Mouse (Mus musculus) forebrain, postnatal 0 days (tissue): ENCODE data around the gene Zswim8. TPM values are rescaled to one million over a fixed set of nuclear protein-coding genes. Genes with fewer than 3 reads are reported as not detected.

ENCODE experiments used
- ATAC-seq: fragments of 200-750 bp; cut with Nextera tagmentation; 2 replicates; pipeline ENCODE4 v1.8.0; 2017; ENCODE audit warnings: mild to moderate bottlenecking, moderate library complexity
- DNase-seq: peaks from one replicate; pipeline ENCODE4 v3.0.0-alpha.2; 2015
- H3K27ac ChIP-seq: fragments of 300-500 bp; sonication (generic); 2 replicates; pipeline ENCODE4 v1.5.1; 2014; ENCODE audit warnings: low read depth, mild to moderate bottlenecking, antibody characterized with exemption, low read length, moderate library complexity, mixed read lengths
- H3K27me3 ChIP-seq: fragments of 300-500 bp; sonication (generic); 2 replicates; pipeline ENCODE4 v1.6.1; 2014; ENCODE audit warnings: mild to moderate bottlenecking, low read length, mixed read lengths; ENCODE audit not compliant: insufficient read depth
- H3K36me3 ChIP-seq: fragments of 300-500 bp; sonication (generic); 2 replicates; pipeline ENCODE4 v1.6.1; 2014; ENCODE audit warnings: mild to moderate bottlenecking, moderate library complexity; ENCODE audit not compliant: insufficient read depth
- H3K4me1 ChIP-seq: fragments of 300-500 bp; sonication (generic); 2 replicates; pipeline ENCODE4 v1.6.1; 2014; ENCODE audit warnings: antibody characterized with exemption; ENCODE audit not compliant: insufficient read depth
- H3K4me2 ChIP-seq: fragments of 300-500 bp; sonication (generic); 2 replicates; pipeline ENCODE4 v1.6.1; 2014; ENCODE audit warnings: low read depth, mild to moderate bottlenecking, moderate library complexity
- H3K4me3 ChIP-seq: fragments of 300-500 bp; sonication (generic); 2 replicates; pipeline ENCODE4 v1.5.1; 2014; ENCODE audit warnings: low read depth, low read length, mixed read lengths
- H3K9ac ChIP-seq: fragments of 300-500 bp; sonication (generic); 2 replicates; pipeline ENCODE4 v1.6.1; 2014; ENCODE audit warnings: mild to moderate bottlenecking
- H3K9me3 ChIP-seq: fragments of 300-500 bp; sonication (generic); 2 replicates; pipeline ENCODE4 v1.6.1; 2016; ENCODE audit warnings: low read length
- CTCF ChIP-seq: sonication (generic); IDR thresholded peaks from 2 replicates; pipeline ENCODE4 v1.5.1; 2016; ENCODE audit warnings: antibody characterized with exemption, control low read depth, low read depth
- WGBS: fragments of 180-500 bp; shearing (Covaris S2); extraction: QIAGEN DNeasy Blood & Tissue Kit; methylation state at CpG from one replicate; pipeline ENCODE4 v1.1.7; 2014; 5-methylcytosine and 5-hydroxymethylcytosine counted together
- polyA plus RNA-seq: library from polyadenylated mRNA; unstranded; fragments of >200 nt; fragmentation: Nextera tagmentation; extraction: Ambion mirVana; gene quantifications from 2 replicates; pipeline ENCODE4 v1.2.1, GENCODE M21; 2015
- total RNA-seq: library from RNA; depleted of rRNA; stranded (reverse); fragments of >200 nt; gene quantifications from 2 replicates; pipeline ENCODE4 v1.2.3, GENCODE M21; 2014; rRNA removed

Zswim8 gene
- 112 and 162 TPM in 2 replicates for total RNA-seq
- polyA plus RNA-seq: 24.6 and 28.2 TPM in 2 replicates

DNA sequence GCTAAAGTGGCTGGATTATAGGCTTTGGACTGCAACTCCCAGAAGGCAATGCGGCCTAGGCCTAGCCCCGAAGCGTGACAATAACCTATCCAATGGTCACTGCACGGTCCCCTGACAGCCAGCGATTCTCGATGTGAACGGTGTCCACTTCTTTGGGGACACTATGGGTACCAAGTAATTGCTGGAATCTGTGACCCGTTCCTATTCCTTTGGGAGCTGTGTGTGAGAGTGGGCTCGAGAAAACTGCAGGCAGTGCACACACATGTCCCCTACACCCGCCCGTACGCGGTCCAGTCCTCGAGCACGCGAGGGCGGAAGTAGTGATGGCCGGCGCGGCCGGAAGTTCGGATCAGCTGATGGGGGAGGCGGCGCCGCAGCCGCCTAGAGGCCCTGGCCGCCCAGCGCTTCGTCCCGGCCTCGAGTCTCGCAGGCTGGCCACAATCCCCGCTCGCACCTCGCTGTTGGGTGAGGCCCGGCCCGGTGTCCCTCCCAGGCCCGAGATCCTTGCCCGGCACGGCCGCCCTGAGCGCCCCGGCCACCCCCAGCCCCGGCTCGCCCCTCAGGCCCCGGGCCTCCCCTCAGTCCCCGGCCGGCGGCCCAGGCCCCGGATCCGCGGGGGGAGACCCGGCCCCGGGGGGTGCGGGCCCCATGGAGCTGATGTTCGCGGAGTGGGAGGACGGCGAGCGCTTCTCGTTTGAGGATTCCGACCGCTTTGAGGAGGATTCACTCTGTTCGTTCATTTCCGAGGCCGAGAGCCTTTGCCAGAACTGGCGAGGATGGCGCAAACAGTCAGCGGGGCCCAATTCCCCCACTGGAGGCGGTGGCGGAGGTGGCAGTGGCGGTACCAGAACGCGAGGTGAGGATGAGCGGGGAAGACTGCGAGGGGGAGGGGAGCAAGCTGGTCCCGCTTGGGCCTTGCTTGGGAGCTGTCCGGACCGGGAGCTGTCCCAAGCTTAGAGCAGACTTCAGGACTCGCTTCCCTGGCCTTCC is at the start of gene Zswim8:
Gene Zswim8 (plus strand): TSS at position 352 of the 990 bp plus-strand sequence.
- DNase-seq (peak; percentile 96), ATAC-seq (peak; percentile 90)
- 3% methylated on average over 80 of the region's 80 CpGs for WGBS
- peak within 1 kb of the TSS; percentile 98 for H3K4me3 ChIP-seq
- peak within 1 kb of the TSS; percentile 95 for H3K27ac ChIP-seq
- peak within 1 kb of the TSS; percentile 68 for H3K4me2 ChIP-seq
- H3K27me3 ChIP-seq: no peaks in the 10 kb centered on the region
- TF ChIP-seq CTCF: 0 out of 2 replicates have a peak, but pooled peaks have one; percentile 20
- peak within 1 kb of the TSS; percentile 99 for H3K9ac ChIP-seq
- H3K4me1 ChIP-seq: peaks cover 11% of the 10 kb centered on the region
- no peaks in the 10 kb centered on the region for H3K9me3 ChIP-seq
- peaks cover 24% of the 10 kb centered on the region for H3K36me3 ChIP-seq

DNA sequence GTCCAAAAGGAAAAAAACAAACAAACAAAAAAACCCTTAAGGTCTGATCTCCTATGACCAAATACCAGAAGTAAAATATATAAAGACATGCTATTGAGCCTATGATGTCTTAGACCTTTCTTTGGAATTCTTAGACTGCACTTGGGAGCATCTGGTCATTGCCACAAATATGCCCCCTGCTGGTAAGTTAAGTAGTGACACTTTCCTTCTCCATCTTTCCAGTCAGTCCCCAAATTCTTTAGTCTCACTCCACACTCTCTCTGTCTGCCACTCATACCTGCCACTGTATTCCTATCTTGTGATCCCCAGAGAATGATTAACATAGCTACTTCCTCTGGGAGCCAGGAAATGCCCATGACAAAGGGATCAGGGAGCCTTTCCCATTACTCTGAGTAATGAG is 49.0 kb upstream of the Zswim8 start:
- Histone ChIP-seq H3K27ac (no peak overlapping the region), H3K27me3 (no peaks in the 10 kb centered on the region), H3K9ac (no peak overlapping the region), H3K9me3 (no peaks in the 10 kb centered on the region), H3K36me3 (no peaks in the 10 kb centered on the region), H3K4me1 (0 out of 2 replicates have a peak, but pooled peaks cover 3% of the 10 kb centered on the region), H3K4me3 (no peak overlapping the region), H3K4me2 (no peak overlapping the region)
- TF ChIP-seq CTCF: peak; percentile 80
- ATAC-seq (no peak), DNase-seq (peak; percentile 67)

DNA sequence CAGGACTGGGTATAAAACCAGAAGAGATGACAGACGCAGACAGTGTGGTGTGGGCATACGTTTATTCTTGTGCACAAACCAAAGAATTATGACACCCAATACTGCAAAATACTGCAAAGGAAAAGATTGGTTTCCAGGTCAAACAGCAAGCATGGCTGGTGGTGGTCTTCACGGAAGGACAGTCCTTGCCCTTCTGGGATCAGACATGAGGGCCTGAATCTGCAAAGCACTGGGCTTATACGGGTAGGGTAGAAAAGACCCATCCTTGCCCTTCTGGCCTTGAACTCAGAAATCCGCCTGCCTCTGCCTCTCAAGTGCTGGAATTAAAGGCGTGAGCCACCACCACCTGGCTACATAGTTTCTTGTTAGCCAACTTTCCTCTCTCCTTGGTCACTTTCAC is 48.5 kb upstream of the Zswim8 start:
- Histone ChIP-seq H3K9me3 (no peaks in the 10 kb centered on the region), H3K9ac (no peak overlapping the region), H3K27ac (no peak overlapping the region), H3K4me1 (0 out of 2 replicates have a peak, but pooled peaks cover 3% of the 10 kb centered on the region), H3K27me3 (no peaks in the 10 kb centered on the region), H3K36me3 (no peaks in the 10 kb centered on the region), H3K4me3 (no peak overlapping the region), H3K4me2 (no peak overlapping the region)
- DNase-seq (no peak), ATAC-seq (no peak)
- no peak for TF ChIP-seq CTCF
- WGBS: 86% methylated on average over 6 of the region's 6 CpGs

DNA sequence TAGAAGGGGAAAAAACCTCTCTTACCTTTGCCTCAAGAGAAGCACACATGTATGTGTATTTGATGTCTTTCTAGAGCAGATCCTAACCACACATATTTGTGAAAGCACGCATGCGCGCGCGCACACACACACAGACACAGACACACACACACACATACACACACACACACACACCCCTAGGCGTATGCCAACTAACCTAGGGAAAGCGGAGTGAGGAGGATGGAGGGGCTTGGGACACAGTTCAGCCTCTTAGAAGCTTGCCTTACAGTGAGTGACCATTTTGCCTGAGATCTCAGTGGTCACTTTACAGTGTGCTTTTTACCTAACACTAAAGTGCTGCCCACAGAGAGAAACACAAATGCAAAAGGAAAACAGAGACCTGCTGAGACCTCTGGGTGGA is 47.7 kb upstream of the Zswim8 start:
- no peaks in the 10 kb centered on the region for H3K36me3 ChIP-seq
- ATAC-seq (no peak), DNase-seq (no peak)
- no peak overlapping the region for H3K4me2 ChIP-seq
- H3K9ac ChIP-seq: no peak overlapping the region
- H3K27me3 ChIP-seq: no peaks in the 10 kb centered on the region; the same call in 1 of the 2 replicates
- H3K4me1 ChIP-seq: 0 out of 2 replicates have a peak, but pooled peaks cover 3% of the 10 kb centered on the region
- H3K9me3 ChIP-seq: no peaks in the 10 kb centered on the region
- no peak for TF ChIP-seq CTCF
- no peak overlapping the region for H3K27ac ChIP-seq
- no peak overlapping the region for H3K4me3 ChIP-seq
- WGBS: 98% methylated on average over 7 of the region's 7 CpGs

DNA sequence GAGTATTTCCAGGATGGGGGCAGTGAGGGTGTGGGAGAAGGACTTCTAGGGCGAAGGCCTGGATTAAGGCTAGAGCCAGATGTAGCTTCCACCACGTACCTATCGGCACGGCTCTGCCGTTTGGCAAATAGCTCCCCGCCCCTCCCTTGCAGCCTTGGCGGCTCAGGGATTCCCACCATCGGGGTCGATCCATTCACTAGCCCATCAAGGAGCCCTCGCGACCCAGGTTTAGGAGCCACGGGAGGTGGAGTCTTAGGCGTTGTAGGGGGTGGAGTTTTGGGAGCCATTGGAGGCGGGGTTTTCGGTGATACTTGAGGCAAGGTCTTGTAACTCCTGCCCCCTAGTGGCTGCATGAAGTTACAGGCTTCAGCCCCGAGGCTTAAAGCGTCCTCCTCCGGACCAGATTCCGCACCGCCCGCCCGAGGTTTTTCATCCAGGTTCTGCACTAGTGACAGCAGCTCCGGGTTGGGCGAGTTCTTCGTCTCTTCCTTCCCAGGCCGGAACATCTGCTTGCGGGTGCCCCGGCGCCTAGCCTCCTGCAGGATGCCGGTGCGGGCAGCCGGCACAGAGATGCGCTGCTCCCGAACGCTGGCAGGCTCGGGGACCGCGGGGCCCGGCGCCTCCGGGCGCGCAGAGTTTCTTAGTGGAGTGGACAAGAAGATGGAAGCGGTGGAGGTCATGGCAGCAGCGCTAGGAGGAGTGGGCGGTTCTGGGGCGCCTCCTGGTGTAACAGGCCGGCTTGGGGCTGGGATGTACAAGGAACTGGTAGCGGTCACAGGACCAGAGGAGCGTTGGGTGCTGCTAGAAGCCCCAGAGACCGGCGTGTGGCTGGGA is 46.3 kb upstream of the Zswim8 start:
- peak; percentile 95 for ATAC-seq
- peak; percentile 94 for TF ChIP-seq CTCF
- Histone ChIP-seq H3K4me3 (peak overlapping the region; percentile 65), H3K9ac (peak overlapping the region; percentile 88), H3K27ac (peak overlapping the region; percentile 86), H3K9me3 (no peaks in the 10 kb centered on the region), H3K36me3 (no peaks in the 10 kb centered on the region), H3K4me2 (peak overlapping the region; percentile 85), H3K27me3 (no peaks in the 10 kb centered on the region; the same call in 1 of the 2 replicates), H3K4me1 (0 out of 2 replicates have a peak, but pooled peaks cover 3% of the 10 kb centered on the region)
- DNase-seq: peak; percentile 96
- 3% methylated on average over 52 of the region's 52 CpGs for WGBS

DNA sequence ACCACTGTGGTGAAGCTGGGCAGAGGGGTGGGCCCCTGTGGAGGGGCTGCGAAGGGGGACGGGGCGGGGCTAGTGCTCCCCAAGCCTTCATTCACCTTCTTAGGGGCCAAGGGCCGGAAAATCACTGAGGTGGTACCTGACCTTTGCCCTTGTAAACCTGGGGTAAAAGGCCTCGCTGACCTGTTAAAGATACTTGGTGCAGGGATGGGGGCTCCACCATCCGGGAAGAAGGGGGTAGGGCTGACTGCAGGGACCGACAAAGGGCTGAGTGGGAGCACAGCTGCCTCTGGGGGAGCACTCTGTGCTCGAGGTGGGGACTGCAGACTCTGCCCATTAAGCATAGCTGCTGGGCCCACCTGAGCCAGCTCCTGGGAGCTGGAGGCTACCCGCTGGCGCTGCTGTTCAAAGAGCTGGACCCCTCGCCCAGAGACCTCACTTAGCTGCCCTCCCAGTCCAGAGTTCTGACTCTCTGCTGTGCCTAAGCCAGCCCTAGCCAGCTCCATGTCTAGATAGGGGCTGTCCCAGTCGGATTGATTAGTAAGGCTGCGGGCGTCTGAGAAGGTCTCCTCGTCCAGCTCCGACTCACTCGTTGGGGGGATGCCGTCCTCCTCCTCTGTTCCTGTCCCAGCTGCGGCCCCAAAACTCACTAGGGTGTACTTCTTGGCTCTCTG is 45.6 kb upstream of the Zswim8 start:
- H3K4me3 ChIP-seq: peak overlapping the region; percentile 65
- H3K27ac ChIP-seq: peak overlapping the region; percentile 86
- H3K4me1 ChIP-seq: 0 out of 2 replicates have a peak, but pooled peaks cover 3% of the 10 kb centered on the region
- H3K4me2 ChIP-seq: peak overlapping the region; percentile 85
- 16% methylated on average over 19 of the region's 19 CpGs for WGBS
- no peaks in the 10 kb centered on the region for H3K9me3 ChIP-seq
- ATAC-seq (peak; percentile 51), DNase-seq (peak; percentile 39)
- no peaks in the 10 kb centered on the region; the same call in 1 of the 2 replicates for H3K27me3 ChIP-seq
- no peaks in the 10 kb centered on the region for H3K36me3 ChIP-seq
- TF ChIP-seq CTCF: peak; percentile 19; the same call in 1 of the 2 replicates
- peak overlapping the region; percentile 88 for H3K9ac ChIP-seq
